Mouse (Mus musculus) E14TG2a.4 (cell line): ENCODE data around the gene Asic1.

Experiments used
- CTCF ChIP-seq: conservative IDR thresholded peaks from 2 replicates; pipeline ENCODE4 v1.5.1; 2014; ENCODE audit warnings: low read length
- NANOG ChIP-seq: IDR thresholded peaks from 2 replicates; pipeline ENCODE4 v1.6.1; 2014; ENCODE audit warnings: borderline replicate concordance, low read length, mixed read lengths

GRCm38 (mm10) chr15:99662371-99662770, 7.8 kb upstream of the Asic1 start:
- TF ChIP-seq CTCF, result no peak
- no peak for TF ChIP-seq NANOG
